Comparison of ENCODE assay signal across 22 mouse cellular contexts in the genomic region with DNA sequence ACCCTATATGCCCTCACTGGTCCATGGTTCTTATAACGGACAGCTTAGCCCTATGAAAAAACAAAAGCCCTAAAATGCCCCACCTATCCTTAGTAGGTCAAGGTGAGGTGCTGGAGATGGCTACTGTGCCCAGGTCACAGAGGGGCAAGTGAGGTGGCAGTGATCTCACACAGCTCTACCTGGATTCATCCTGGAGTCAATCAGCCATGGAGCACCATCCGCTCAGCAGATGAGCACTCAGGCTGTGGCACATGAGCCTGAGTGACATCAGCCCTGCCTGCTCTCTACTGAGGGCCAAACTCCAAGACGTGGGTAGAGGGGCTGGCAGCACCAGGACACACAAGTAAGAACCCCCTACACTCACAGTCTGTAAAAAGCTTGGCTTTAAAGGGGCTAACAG.
"Had no signal": no experiment of that assay in that cellular context is flagged by ENCODE, and none has a peak within 500 bp of the region (broad histone marks: within the 10 kb centered on the region; RNA-seq: fewer than 3 reads in every experiment).

No protein-coding gene starts in this region.

- H3K9me3 ChIP-seq: heart, embryonic 12.5 days; hindbrain, embryonic 13.5 days; hindbrain, embryonic 15.5 days; kidney, embryonic 15.5 days; limb, embryonic 13.5 days; limb, embryonic 15.5 days; liver, embryonic 12.5 days had no signal

- H3K27ac ChIP-seq: hindbrain, embryonic 13.5 days; hindbrain, embryonic 15.5 days; hindbrain, postnatal 0 days; kidney, embryonic 15.5 days; kidney, postnatal 0 days; limb, embryonic 13.5 days; limb, embryonic 15.5 days; liver, embryonic 12.5 days; liver, embryonic 14.5 days had no signal

- H3K27me3 ChIP-seq: heart, embryonic 12.5 days; hindbrain, embryonic 13.5 days; hindbrain, embryonic 15.5 days; kidney, embryonic 15.5 days; limb, embryonic 13.5 days; limb, embryonic 15.5 days; liver, embryonic 12.5 days had no signal

- ATAC-seq: hindbrain, postnatal 0 days; intestine, embryonic 16.5 days; liver, embryonic 12.5 days had no signal

- H3K4me2 ChIP-seq: heart, embryonic 12.5 days; hindbrain, embryonic 13.5 days; hindbrain, embryonic 15.5 days; kidney, embryonic 15.5 days; limb, embryonic 13.5 days; limb, embryonic 15.5 days; liver, embryonic 12.5 days had no signal

- DNase-seq: gastrocnemius, postnatal 14 days; heart, adult 18-20 months; heart, postnatal 10 days; heart, postnatal 36 days; kidney, adult 11 months; kidney, adult 2 months; kidney, adult 9 months; kidney, postnatal 14 days; kidney, postnatal 36 days; layer of hippocampus, postnatal 36 days; left cerebral cortex, postnatal 4 days had no signal

- H3K9ac ChIP-seq: heart, embryonic 12.5 days; hindbrain, embryonic 13.5 days; hindbrain, embryonic 15.5 days; kidney, embryonic 15.5 days; limb, embryonic 13.5 days; limb, embryonic 15.5 days; liver, embryonic 12.5 days; liver, embryonic 14.5 days had no signal

- H3K4me3 ChIP-seq: heart, embryonic 12.5 days; hindbrain, embryonic 13.5 days; hindbrain, embryonic 15.5 days; kidney, embryonic 15.5 days; limb, embryonic 13.5 days; limb, embryonic 15.5 days; liver, embryonic 12.5 days had no signal
